Mouse (Mus musculus): ENCODE results near the gene March5.
"Not testable (repeated sequence)": the region's sequence is repeated elsewhere in the genome, so short reads cannot be mapped to it uniquely, and the experiment has no call there.

March5 gene

DNA sequence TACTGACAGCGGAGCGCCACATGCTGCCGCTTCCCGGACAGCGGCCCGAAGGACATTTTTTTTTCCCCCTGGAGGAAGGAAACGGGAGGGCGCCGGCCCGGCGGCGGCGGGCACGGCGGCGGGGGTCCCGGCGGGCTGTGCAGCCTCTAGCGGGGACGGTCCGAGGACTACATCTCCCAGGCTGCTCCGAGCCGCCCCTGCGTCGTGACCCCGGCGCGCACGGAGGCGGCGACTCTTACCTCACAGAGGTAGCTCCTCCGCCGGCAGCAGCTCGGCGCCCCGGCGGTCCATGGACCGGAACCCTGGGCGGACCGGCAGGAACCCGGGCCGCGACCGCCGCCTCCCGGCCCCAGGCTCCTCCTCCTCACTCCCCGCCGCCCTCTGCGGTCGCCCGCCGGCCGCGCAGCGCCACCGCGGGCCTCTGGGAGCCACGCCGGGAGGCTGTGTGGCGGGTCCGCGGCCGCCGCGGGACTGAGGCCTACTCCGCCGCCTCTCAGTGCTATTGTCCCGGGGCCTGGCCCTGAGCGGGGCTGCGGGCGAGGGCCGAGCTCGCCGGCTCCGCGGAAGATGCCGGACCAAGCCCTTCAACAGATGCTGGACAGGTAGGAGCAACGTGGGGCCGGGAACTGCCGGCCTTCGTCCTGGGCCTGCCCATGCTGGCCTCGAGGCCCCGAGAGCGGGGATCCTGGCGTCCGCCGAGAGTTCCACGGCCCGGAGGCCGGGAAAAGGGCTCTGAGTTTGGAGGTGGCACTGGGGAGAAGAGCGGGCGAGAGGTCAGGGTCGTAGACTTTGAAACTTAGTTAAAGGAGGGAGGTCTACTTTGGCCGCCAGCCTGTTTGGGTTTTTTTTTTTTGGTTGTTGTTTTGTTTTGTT lies at the start of gene March5:
Gene March5 (plus strand): TSS at position 241 of the 873 bp plus-strand sequence.
- peak; percentile 77 for DNase-seq (ENCODE audit: low read depth, low spot score)

- DNase-seq (ENCODE audit: low read depth, low spot score), result no peak
Observed at GRCm38 (mm10) chr19:37172096-37172495, 35.2 kb upstream of the March5 start.

DNA sequence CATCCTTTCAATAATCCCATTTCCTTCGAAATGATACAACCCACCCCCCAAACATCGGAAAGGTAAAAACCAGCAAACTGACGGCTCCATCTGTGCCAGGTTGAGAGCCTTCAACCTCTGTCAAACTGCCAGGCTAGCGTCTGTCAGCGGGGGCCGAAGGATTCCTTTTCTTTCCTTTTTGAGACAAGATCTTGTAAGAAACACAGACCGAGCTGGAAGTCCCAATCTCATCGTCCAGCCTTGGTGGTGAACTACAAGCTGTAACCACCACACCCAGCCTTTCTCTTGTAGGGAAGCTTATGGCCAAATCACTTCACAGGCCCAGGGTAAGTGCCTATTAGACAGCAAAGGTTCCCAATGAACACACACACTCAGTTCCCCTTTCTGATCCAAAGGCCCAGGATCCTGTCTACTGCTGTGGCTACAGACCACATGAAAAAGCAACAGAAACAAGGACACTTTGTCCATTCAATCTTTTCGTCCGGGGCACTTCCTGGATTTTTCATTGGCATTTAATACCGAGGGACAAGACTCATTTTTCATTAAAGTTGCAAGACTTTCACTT lies 34.7 kb upstream of the March5 start:
- no peak for DNase-seq (ENCODE audit: low read depth, low spot score)

DNA sequence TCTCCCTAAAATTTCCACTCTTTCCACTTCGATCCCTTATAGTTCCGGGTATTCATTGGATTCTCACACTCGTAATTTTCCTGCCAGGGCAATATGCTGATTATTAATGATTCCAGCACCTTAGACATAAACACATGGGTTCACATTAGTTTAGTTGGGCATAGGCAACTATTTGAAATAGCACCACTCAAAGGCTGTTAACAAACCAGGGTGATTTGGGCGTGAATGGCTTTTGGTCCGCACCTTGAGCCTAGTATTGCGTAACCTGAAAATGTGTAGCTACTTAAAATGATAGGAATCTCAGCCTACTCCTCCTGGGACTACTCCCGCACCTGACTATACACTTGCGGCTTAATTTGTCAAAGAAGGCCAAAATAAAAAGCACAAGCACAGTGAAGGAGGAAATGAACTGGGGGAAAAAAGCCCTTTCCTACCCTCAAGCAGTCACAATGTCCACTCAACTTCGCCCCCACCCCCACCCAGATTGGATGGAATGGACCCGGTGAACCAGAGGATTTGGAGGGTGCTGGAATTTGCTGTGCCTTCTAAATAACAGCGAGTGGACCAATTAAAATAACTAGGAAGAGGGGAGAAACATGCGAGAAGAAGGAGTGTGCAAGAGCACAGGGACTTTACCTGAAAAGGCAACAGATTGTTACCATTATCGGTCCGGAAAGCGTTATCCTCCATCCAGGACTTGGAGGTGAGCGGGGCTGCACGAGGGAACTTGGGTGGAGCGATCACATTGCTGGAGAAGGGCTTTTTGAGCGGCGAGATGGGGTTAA lies 33.8 kb upstream of the March5 start:
- no peak for DNase-seq (ENCODE audit: low read depth, low spot score)

DNA sequence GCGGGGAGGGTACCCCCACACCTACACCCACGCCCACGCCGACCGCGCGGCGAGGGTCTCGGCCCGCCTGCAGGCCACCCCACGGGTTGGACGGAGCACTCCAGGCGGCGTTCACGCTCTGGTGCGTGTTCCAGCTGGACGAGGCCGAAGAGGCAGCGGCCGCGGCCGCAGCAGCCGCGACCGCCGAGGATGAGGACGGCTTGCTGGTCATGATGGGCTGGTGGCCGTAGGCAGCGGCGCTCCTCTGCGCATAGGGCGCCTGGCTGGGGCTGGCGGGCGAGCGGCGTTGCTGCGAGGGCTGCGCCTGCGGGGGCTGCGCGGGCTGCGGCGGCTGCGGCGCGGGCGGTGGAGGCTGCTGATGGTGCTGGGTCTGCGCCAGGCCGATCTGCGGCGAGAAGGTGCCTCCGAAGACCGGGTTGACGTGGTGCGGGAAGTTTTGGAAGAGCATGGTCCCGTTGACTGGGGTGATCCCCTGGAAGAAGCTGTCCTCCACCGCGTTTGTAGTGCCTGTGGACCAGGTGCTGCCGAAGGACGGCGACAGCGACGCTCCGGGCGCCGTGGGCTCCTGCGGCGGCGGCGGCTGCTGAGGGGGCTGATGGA lies 33.1 kb upstream of the March5 start:
- DNase-seq (ENCODE audit: low read depth, low spot score), result no peak

DNA sequence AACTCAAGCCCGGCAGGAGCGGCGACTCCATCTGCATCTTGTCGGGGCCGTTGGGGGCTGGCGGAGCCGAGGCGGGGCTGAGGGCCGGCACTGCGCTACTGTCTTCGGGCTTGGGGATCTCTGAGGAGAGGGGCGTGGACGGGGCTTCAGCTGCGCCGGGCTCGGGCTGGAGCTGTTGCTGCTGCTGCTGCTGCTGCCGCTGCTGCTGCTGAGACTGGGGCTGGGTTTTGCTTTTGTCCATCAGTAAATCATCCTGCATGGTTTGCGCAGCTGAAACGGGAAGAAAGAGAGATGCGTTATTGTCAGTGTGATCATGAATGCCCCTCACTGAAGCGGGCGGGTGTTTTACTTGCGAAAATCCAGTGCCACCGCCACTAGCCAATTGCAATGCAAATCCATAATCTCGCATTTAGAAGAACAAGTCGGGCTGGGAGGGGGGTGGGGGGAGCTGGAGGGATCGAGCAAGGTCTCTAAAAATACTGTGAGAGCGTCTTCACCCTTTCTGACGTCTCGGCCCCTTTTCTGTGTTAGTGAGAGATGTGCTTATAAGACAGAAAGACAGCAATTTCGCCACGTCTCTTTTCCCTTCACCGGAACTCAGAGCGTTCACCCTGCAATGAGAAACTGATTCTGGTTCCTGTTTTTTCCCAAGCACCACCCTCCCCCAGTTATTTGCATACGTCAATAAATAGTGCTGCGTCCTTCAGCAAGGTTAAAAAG lies 32.5 kb upstream of the March5 start:
- DNase-seq (ENCODE audit: low read depth, low spot score), result peak; percentile 83

- DNase-seq (ENCODE audit: low read depth, low spot score), result no peak
Observed at GRCm38 (mm10) chr19:37175436-37175805, 31.9 kb upstream of the March5 start.

DNA sequence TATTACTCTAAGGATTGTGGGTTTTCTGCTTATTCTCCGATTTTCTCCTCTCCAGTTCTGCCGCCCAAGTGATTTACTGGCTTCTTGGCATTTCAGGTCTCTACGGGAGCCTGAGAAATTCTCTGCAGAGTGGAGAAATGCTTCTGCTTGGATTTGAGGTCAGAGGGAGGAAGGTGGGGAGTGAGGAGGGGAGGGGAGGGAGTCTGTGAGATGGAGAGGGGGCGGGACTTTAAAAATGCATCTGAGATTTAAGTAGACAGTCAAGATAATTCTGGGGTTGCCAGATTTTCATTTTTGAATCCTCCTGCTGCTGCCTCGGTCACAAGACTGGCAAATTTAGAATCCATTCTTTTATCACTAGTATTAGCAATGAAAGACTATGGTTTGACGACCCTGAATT lies 31.4 kb upstream of the March5 start:
- DNase-seq (ENCODE audit: low read depth, low spot score), result peak; percentile 91

GRCm38 (mm10) chr19:37176879-37177462 lies 30.4 kb upstream of the March5 start:
- no peak for DNase-seq (ENCODE audit: low read depth, low spot score)

DNA sequence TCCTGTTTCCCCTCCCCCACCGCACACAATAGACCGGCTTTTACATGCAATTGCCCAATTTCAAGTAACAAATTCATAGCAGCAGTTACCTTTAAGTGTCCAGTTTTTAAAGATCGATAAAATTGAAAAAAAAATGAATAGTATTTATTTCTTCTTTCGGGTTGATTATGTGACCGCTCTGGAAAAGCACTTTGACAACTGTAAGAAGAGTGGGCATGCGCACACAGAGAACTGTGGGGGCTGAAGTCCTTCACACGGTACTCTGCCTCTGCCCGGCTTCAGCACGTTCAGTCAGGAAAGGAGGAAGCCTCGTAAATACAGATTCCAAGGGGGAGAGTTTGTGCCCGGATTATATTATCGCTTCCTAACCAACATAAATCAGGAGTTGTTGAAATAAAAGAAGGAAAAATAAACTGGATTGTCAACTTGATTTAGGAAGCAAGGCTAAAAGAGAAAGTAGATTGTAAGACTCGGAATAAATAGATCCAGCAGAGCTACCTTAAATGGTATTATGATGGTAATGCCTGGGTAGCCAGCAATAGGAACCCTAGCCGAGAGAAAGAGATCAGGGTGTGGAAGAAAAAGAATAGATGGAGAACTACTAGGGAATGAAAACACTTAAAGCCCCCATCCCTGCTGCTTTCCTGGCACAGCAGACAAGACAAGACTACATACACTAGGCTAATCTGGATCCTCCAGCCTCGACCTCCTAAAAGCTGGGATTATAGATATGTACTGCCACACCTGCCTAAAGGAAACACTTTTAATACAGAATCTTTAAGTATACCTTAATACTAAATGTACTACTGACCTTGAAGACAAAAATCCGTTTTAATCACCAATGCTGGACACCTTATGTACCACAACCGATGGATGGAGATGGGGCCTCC lies 29.3 kb upstream of the March5 start:
- peak; percentile 85 for DNase-seq (ENCODE audit: low read depth, low spot score)

DNA sequence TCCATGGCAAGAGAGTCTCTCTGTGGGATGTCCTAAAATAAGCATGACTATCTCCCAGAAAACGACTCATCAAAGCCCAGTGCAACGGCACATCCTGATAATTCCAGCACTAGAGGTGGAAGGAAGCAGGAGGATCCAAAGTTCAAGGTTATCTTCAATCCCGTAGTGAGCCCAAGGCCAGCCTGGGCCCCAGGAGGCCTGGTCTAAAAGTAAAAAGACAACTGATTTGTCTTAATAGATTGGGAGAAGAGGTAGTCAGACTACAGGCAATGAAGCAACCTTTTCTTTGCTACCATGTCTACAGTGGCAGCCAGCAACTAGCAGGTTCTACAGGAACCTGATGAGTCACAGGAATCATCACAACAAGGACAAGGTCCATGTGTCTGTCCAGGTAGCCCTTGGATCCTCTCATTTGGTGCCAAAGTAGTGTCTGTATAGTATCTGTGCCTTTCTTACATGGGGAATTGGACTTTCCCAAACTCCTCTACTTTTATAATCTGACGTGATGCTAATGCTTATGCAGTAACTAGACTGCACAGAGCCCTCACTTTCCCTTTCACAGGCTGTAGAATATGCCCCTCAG lies 18.9 kb upstream of the March5 start:
- DNase-seq (ENCODE audit: low read depth, low spot score), result no peak

GRCm38 (mm10) chr19:37192475-37193058 lies 14.8 kb upstream of the March5 start:
- no peak for DNase-seq (ENCODE audit: low read depth, low spot score)

GRCm38 (mm10) chr19:37198165-37198880 lies 9.0 kb upstream of the March5 start:
- DNase-seq (ENCODE audit: low read depth, low spot score), result no peak

DNA sequence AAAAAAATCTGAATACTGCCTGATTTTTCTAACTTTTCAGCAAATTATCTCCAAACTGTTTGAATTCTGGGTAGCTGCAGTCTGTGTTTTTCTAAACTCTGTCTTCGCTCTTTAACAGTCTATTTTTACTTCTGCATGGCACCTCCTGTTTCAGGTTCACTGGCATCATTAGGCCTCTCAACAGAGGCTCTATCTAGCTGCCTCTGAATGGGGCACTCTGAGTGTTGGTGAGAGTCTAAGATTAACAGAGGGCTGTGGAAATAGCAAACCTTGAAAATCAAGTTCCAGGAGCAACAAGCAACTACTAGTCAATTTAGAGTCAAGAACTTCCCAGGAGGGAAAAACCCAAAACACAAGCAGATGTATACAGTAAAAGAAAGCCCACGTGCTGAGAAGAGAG lies 7.5 kb upstream of the March5 start:
- no peak for DNase-seq (ENCODE audit: low read depth, low spot score)

DNA sequence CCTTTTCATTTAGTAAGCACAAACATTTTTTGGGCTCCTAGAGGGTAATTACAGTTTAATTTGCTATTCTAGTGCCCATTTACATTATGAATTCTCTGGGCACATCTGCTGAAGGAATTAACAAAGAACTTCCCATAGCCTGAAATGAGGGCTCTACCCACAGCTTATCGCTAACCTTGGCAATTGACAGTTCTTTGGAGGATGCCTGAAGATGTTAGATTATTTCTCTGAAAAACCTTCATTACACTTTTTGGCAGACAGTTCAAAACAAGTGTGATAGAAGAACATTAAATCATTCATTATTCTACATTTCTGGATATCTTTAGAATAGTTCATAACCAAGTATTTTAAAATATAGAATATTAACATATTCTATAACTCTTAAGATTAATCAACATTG lies 4.0 kb upstream of the March5 start:
- no peak for DNase-seq (ENCODE audit: low read depth, low spot score)

DNA sequence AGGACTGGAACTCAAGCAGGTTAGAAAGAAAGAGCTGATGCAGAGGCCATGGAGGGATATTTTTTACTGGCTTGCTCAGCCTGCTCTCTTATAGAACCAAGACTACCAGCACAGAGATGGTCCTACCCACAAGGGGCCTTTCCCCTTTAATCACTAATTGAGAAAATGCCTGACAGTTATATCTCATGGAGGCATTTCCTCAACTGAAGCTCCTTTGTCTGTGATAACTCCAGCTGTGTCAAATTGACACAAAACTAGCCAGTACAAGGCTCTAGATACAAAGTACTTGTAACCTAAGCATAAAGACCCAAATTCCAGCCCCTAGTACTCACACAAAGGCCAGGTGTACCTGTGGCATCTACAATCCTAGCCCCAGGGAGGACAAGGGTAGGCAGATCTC lies 2.2 kb upstream of the March5 start:
- DNase-seq (ENCODE audit: low read depth, low spot score), result not testable (repeated sequence)

DNA sequence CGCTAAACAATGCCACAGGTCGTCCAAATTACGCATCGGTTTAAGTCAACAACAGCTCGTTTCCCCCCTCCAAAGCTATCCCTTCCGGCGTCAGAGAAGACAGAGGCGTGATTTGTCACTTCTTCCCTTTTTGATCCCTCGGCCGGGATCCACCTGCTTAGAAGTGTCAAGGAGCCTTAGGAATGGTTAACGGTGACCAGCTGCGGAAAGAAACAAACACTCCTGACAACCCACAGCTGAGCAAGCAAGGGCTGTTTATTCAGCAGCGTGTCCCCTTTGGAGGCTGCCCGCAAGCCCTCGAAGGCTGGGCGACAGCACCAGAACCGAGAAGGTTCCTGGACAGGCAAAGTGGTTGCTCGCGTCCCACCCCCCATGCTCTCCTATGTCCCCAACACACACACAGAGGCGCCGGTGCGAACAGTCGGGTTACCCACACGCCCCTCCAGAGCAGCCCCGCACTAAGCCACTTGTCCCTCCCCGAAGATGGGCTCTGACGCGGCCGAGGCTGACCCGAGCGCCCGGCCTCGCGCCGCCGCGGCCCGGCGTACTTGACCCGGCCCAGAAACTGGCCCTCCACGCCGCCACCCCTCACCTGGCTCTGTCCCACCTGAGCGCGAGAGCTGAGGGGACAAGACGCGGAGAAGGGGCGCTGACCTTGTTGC lies 571 bp upstream of the March5 start:
- no peak for DNase-seq (ENCODE audit: low read depth, low spot score)

DNA sequence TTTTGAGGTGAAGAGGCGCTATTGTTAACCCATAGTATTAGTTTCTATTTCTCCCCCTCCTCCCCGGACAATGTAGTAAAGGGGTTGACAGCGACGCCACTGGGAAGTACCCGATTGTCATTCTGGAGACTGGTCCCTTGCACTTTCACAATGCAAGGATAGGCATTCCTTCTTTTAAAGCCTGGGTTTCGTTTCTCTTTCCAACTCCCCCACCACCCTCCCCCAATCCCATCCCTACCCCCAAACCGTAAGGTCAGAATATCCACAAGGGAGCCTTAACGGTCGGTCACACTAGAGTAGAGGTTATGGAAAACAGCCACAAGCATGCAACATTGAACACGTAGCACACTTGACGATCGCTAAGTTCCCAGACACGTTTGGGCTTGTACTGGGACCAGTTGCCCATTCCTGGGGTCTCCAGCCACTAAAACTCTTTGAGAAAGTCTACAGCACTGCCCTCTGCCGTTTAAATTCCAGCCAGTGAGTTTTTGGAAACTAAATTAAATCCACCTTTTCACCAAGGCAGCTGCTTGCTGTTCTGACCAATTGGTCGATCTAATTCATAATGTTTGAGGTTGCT lies 923 bp downstream of the March5 start, which contains the start of gene Cpeb3:
Gene Cpeb3 (minus strand): TSS at position 426 of the 580 bp plus-strand sequence.
- no peak for DNase-seq (ENCODE audit: low read depth, low spot score)
